Mouse (Mus musculus) CH12.LX (cell line): ENCODE measurements around the gene Nck2. TPM values are rescaled to one million over a fixed set of nuclear protein-coding genes. Genes with fewer than 3 reads are reported as not detected.

Experiments used
- DNase-seq: peaks from one replicate; pipeline ENCODE4 v3.0.0-alpha.2; 2013; ENCODE audit errors: extremely low read depth
- H3K27ac ChIP-seq: 2 replicates; pipeline ENCODE4 v1.5.1; 2012; ENCODE audit warnings: low read depth, mild to moderate bottlenecking, control low read depth, moderate library complexity; ENCODE audit not compliant: insufficient read depth
- H3K27me3 ChIP-seq: replicated peaks from 2 replicates; pipeline ENCODE3; 2012; ENCODE audit warnings: inconsistent platforms
- H3K36me3 ChIP-seq, 2 experiments: replicated peaks in 1 of 2; 2 replicates each; pipeline versions ENCODE3 to v1.6.1; 2012; ENCODE audit warnings: inconsistent platforms in 1 of 2, low read length in 1 of 2, mild to moderate bottlenecking in 1 of 2, mixed read lengths in 1 of 2, moderate library complexity in 1 of 2; ENCODE audit not compliant: control insufficient read depth in 1 of 2, insufficient read depth in 1 of 2
- H3K4me1 ChIP-seq, 2 experiments: 2 replicates each; pipeline ENCODE4 v1.6.1; 2012; ENCODE audit warnings: inconsistent platforms in 1 of 2, moderate library complexity in 1 of 2; ENCODE audit not compliant: insufficient read depth in 2 of 2, control insufficient read depth in 1 of 2
- H3K4me2 ChIP-seq: 2 replicates; pipeline ENCODE4 v1.6.1; 2012; ENCODE audit warnings: low read depth, mild to moderate bottlenecking, control low read depth; ENCODE audit not compliant: poor library complexity, insufficient read depth, severe bottlenecking
- H3K4me3 ChIP-seq, 3 experiments: fragments of 150-350 bp in 1 of 3; sonication (generic) in 1 of 3; replicated peaks in 1 of 3; 2 replicates each; pipeline versions ENCODE3 to v1.5.1; 2011 to 2012; ENCODE audit warnings: low read depth in 2 of 3, low read length in 2 of 3, mild to moderate bottlenecking in 2 of 3, moderate library complexity in 2 of 3, control low read depth in 1 of 3, improper control_type of control experiment in 1 of 3, inconsistent platforms in 1 of 3, mixed read lengths in 1 of 3; ENCODE audit not compliant: poor library complexity in 1 of 3
- H3K79me2 ChIP-seq: replicated peaks from 2 replicates; pipeline ENCODE4 v1.6.1; 2012; ENCODE audit warnings: mild to moderate bottlenecking, moderate library complexity; ENCODE audit not compliant: control insufficient read depth, poor library complexity, insufficient read depth, severe bottlenecking; ENCODE audit errors: extremely low read depth
- H3K9ac ChIP-seq: 2 replicates; pipeline ENCODE4 v1.6.1; 2012; ENCODE audit warnings: low read depth, mild to moderate bottlenecking, control low read depth, moderate library complexity; ENCODE audit not compliant: insufficient read depth
- H3K9me3 ChIP-seq: replicated peaks from 2 replicates; pipeline ENCODE3; 2012; ENCODE audit warnings: low read length, inconsistent platforms, mixed read lengths
- ETS1 ChIP-seq: conservative IDR thresholded peaks from 2 replicates; pipeline ENCODE4 v1.6.1; 2012; ENCODE audit warnings: low read depth, mild to moderate bottlenecking, inconsistent platforms, low read length, improper control_type of control experiment, moderate library complexity
- JUN ChIP-seq: IDR thresholded peaks from 2 replicates; pipeline ENCODE4 v1.6.1; 2011; ENCODE audit warnings: low read depth, mild to moderate bottlenecking, low read length, improper control_type of control experiment, moderate library complexity; ENCODE audit not compliant: insufficient read depth
- KAT2A ChIP-seq: IDR thresholded peaks from 2 replicates; pipeline ENCODE4 v1.6.1; 2012; ENCODE audit warnings: low read length, improper control_type of control experiment, inconsistent platforms; ENCODE audit not compliant: insufficient replicate concordance
- MAFK ChIP-seq: IDR thresholded peaks from 2 replicates; pipeline ENCODE4 v1.6.1; 2011; ENCODE audit warnings: low read length, improper control_type of control experiment; ENCODE audit not compliant: insufficient replicate concordance
- MAZ ChIP-seq: IDR thresholded peaks from 2 replicates; pipeline ENCODE4 v1.6.1; 2012; ENCODE audit warnings: low read depth, mild to moderate bottlenecking, inconsistent platforms, low read length, improper control_type of control experiment, moderate library complexity
- PAX5 ChIP-seq: IDR thresholded peaks from 2 replicates; pipeline ENCODE4 v1.6.1; 2012; ENCODE audit warnings: low read length, inconsistent platforms, mixed read lengths
- POLR2AphosphoS2 ChIP-seq: IDR thresholded peaks from 2 replicates; pipeline ENCODE4 v1.6.1; 2011; ENCODE audit warnings: low read depth, low read length, improper control_type of control experiment
- RCOR1 ChIP-seq: conservative IDR thresholded peaks from 2 replicates; pipeline ENCODE4 v1.6.1; 2012; ENCODE audit warnings: low read depth, mild to moderate bottlenecking, inconsistent platforms, low read length, improper control_type of control experiment
- ZC3H11A ChIP-seq: IDR thresholded peaks from 2 replicates; pipeline ENCODE4 v1.6.1; 2012; ENCODE audit warnings: low read depth, mild to moderate bottlenecking, inconsistent platforms, low read length, improper control_type of control experiment
- ZKSCAN1 ChIP-seq: IDR thresholded peaks from 2 replicates; pipeline ENCODE4 v1.6.1; 2012; ENCODE audit warnings: low read depth, inconsistent platforms, low read length, improper control_type of control experiment, borderline replicate concordance
- ZMIZ1 ChIP-seq: IDR thresholded peaks from 2 replicates; pipeline ENCODE4 v1.6.1; 2012; ENCODE audit warnings: low read depth, mild to moderate bottlenecking, inconsistent platforms, low read length, improper control_type of control experiment
- ZNF384 ChIP-seq: IDR thresholded peaks from 2 replicates; pipeline ENCODE4 v1.6.1; 2012; ENCODE audit warnings: low read depth, low read length, improper control_type of control experiment, inconsistent platforms
- dilution Hi-C: fragments of 300-500 bp; cut with MboI; formaldehyde crosslinking; loops from 2 replicates; pipeline ENCODE4 v1.14.3; 2020; ENCODE audit warnings: low sequenced_read_pairs; ENCODE audit not compliant: extremely low pct_unique_long_range_greater_than_20kb, extremely low pct_ligation_motif_present
- in situ Hi-C: fragments of 300-500 bp; cut with MboI; formaldehyde crosslinking; loops from 3 replicates; pipeline ENCODE4 v1.14.3; 2019; ENCODE audit warnings: low sequenced_read_pairs, low pct_ligation_motif_present, low pct_unique_long_range_greater_than_20kb, mixed read lengths
- polyA plus RNA-seq: library from polyadenylated mRNA; unstranded; fragments of >175 nt; gene quantifications from 2 replicates; pipeline ENCODE4 v1.2.1, GENCODE M21; 2012; ENCODE audit warnings: low read depth; ENCODE audit not compliant: insufficient read length
- total RNA-seq, 2 experiments: library from RNA; depleted of rRNA; stranded (reverse); fragments of 300-350 nt in 1 of 2; fragments of >200 nt in 1 of 2; gene quantifications; 2 replicates each; pipeline ENCODE4 v1.2.3; 2012 to 2014

Nck2 gene
- total and polyA plus RNA-seq, 3 experiments = 4.4 to 7.6 (median 4.6) TPM

DNA sequence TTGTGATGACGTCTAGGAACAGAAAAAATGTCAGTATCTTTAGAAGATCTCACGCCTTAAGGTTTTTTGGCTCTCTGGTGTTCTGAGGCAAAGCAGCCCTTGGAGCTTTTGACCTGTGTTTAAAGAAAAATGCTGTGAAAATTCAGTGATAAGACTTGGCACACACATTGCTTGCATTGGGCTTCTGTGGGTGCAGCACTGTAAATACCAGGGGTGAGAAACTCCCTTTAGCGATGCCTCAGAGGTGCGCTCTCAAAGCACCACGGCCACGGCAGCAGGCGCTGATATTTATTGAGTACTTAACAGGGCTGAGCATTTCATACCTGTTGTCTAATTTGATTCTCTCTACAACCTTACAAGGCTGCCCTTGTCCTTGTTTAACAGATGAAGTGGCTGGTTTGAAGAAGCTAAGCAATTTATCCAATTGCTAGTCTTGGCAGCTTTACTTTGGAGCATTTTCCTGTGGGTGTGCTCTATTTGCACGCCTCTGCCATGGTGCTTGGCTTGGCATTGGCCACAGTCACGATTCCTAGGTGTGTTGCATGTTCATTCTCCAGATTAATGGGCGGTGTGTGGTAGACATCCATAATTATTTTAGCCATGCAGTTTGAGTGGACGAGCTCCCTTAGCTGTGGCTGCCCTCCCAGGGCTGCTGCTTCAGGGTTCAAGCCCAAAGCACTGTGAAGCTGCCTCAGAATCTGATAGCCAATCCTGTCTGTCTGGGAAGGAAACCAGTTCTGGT is 19.7 kb downstream of the Nck2 start:
- Histone ChIP-seq H3K27me3 (no peaks in the 10 kb centered on the region), H3K36me3 (peaks cover 0 to 6% of the 10 kb centered on the region in 2 experiments), H3K79me2 (no peaks in the 10 kb centered on the region), H3K4me3 (no peak overlapping the region), H3K9me3 (no peaks in the 10 kb centered on the region), H3K4me2 (no peak overlapping the region), H3K9ac (no peak overlapping the region), H3K27ac (no peak overlapping the region), H3K4me1 (peaks cover 28 to 72% of the 10 kb centered on the region in 2 experiments)
- no peak for DNase-seq
- in situ Hi-C loops (loop anchor here (25.0 kb wide), 1 partner anchor 173 kb away; no protein-coding TSS in a partner anchor), dilution Hi-C loops (no loop called here)
- TF ChIP-seq RCOR1 = no peak
- TF ChIP-seq MAZ = no peak
- no peak for TF ChIP-seq ETS1
- no peak for TF ChIP-seq MAFK
- TF ChIP-seq ZNF384 = no peak
- no peak for TF ChIP-seq KAT2A

DNA sequence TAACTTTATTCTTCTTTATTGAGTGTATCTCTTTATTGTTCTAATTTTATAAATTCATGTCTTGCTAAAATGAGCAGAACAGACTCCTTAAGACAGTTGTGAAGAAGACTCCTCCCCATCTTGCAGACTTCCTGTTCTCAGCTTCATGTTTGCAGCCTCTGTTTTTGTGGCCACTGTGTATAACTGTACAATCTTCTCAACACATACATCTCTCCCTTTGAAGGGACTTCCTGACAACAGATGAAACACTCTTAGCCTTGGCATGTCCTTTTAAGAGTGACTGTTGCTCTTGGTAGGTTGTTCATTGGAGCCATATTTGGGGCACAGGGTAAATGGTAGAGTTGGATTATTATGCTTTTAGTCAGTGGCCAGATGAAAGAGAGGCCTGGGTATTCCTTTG is 20.6 kb downstream of the Nck2 start:
- Histone ChIP-seq H3K27me3 (no peaks in the 10 kb centered on the region), H3K4me3 (no peak overlapping the region), H3K79me2 (no peaks in the 10 kb centered on the region), H3K9ac (no peak overlapping the region), H3K4me2 (no peak overlapping the region), H3K27ac (no peak overlapping the region), H3K4me1 (peaks cover 35 to 81% of the 10 kb centered on the region in 2 experiments), H3K9me3 (no peaks in the 10 kb centered on the region), H3K36me3 (peaks cover 0 to 6% of the 10 kb centered on the region in 2 experiments)
- no peak for DNase-seq
- in situ Hi-C loops = loop anchor here (25.0 kb wide), 1 partner anchor 172 kb away; no protein-coding TSS in a partner anchor
- dilution Hi-C loops = no loop called here
- no peak for TF ChIP-seq ZMIZ1
- TF ChIP-seq POLR2AphosphoS2 = no peak
- TF ChIP-seq RCOR1 = no peak
- no peak for TF ChIP-seq ZKSCAN1
- TF ChIP-seq JUN = no peak
- TF ChIP-seq ZC3H11A = no peak
- TF ChIP-seq PAX5 = no peak
